Mouse (Mus musculus): Measurements from ENCODE around the gene Rnase10. TPM values are rescaled to one million over a fixed set of nuclear protein-coding genes. Genes with fewer than 3 reads are reported as not detected.
"Not testable (repeated sequence)": the region's sequence is repeated elsewhere in the genome, so short reads cannot be mapped to it uniquely, and the experiment has no call there.

Rnase10 gene
- total RNA-seq, 2 experiments from 2014 or later, result 0.24 TPM; not detected in 1

DNA sequence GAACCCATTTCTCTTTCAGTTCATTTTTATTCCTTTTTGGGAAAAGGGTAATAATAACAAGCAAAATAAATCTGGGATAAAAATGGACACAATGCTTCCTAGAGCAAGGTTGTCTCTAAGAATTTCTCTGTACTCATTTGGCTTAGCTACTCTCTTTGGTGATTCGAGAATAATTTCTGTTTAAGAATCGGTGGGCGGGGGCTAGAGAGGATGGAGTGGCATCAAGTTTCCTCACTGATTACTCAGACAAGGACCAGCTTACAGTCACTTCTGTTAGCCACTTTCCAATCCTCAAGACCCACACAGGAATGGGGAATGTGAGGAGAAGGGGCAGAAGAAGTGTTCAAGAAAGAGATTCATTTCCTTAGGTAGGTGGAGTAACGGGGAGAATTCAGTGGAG, 1.2 kb downstream of the Rnase10 start:
- DNase-seq, result no peak
- intact Hi-C loops (cut with DNase I), result no loop called here

DNA sequence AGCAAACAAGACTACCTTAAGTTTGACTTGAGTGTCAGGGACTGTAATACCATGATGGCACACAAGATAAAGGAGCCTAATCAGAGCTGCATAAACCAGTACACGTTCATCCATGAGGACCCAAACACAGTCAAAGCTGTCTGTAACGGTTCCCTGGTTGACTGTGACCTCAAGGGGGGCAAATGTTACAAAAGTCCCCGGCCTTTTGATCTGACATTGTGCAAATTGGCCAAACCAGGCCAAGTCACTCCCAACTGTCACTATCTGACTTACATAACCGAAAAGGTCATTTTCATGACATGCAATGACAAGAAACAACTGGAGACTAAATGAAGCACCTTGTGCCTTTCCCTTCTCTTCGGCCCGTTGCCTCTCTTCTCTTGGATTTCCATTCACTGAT, 2.0 kb downstream of the Rnase10 start:
- intact Hi-C loops (cut with DNase I), result no loop called here
- DNase-seq, result no peak

- DNase-seq; intact Hi-C loops (cut with DNase I): not testable (repeated sequence)
Observed at GRCm38 (mm10) chr14:51014724-51015123, 7.2 kb downstream of the Rnase10 start.

DNA sequence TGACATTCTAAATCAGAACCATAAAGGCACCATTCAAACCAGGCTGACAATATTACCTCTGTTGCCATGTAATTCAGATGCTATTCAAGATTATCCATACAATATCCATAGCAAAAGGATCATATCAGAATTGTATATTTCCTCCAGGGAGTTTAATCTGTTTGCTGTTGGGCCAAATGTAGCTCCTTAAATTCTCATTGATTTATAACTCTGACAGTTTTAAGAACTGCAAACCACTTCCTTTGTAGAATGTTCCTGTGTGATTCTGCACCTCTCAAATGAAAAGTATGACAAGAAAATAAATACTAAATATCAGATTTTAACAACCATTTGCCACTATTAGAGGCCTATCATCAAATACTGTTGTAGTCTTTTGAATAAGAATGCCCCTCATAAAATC, 8.2 kb downstream of the Rnase10 start:
- no peak for DNase-seq
- intact Hi-C loops (cut with DNase I), result no loop called here

DNA sequence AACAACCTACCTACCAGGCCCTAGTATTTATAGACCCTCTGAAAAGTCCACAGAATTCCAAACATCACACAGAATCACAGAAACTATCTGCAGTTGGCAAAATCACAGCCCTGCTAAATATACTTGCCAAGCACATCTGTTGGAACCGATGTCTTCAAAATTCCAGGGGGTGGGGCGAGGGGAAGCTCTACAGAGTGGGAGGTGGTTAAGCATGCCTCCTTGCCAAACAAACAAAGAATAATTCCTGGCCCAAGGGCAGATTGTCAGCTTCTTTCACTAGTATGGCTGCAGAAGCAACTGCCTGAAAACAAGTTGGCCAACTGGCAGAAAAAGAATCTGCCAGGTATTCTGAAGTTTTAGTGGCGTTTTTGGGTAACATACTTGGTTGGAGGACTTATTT, 9.7 kb downstream of the Rnase10 start:
- DNase-seq, result no peak
- intact Hi-C loops (cut with DNase I), result no loop called here

GRCm38 (mm10) chr14:51023457-51023856, 15.9 kb downstream of the Rnase10 start:
- DNase-seq, result no peak
- intact Hi-C loops (cut with DNase I), result no loop called here

- no peak for DNase-seq
- intact Hi-C loops (cut with DNase I), result loop anchor here (5.0 kb wide), 1 partner anchor 37 kb away; no protein-coding TSS in a partner anchor
Observed at GRCm38 (mm10) chr14:51024820-51025219, 17.3 kb downstream of the Rnase10 start.

GRCm38 (mm10) chr14:51026391-51027133, 19.0 kb downstream of the Rnase10 start:
- peak; percentile 52 for DNase-seq
- intact Hi-C loops (cut with DNase I), result loop anchor here (5.0 kb wide), 1 partner anchor 36 kb away; no protein-coding TSS in a partner anchor

- no peak for DNase-seq
- intact Hi-C loops (cut with DNase I), result loop anchor here (5.0 kb wide), 1 partner anchor 35 kb away; no protein-coding TSS in a partner anchor
Observed at GRCm38 (mm10) chr14:51027387-51028155, 20.0 kb downstream of the Rnase10 start.

DNA sequence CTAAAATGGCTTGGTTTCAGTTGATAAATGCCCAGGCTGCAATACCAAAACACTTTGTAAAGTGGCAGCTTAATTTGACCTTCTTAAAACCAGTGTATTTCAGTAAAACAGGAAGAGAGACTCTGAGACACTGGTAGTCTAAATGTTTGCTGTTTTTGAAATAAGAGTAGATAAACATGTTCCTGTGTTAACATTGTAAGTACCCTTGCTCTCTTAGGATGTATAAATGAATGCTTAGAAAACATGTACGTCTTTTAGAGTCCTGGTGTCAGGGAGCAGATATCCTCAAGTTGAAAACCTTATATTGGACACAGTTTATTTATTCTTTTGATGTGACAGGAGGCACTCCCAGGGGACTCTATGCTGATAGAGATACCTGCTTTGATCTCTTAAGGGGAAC, 27.7 kb downstream of the Rnase10 start:
- intact Hi-C loops (cut with DNase I), result loop anchor here (5.0 kb wide), 1 partner anchor 48 kb away; no protein-coding TSS in a partner anchor
- no peak for DNase-seq

DNA sequence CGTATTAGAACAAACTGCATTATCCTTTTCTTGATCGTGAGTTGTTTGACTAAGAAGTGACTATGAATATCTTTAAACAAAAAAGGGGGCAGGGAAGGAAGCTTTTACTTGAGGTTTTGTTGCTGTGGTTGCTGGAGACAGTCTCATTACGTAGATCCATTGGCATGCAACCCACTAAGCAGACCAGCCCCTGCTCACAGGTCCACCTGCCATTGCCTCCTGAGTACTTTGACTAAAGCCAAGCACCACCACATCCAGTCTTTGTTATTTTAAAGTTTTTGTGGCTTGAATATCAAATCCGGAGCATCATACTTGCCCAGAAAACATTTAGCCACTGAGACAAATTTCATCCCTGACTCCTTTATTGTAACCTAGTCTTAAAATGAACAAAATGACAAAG, 28.7 kb downstream of the Rnase10 start:
- DNase-seq, result no peak
- intact Hi-C loops (cut with DNase I), result loop anchor here (5.0 kb wide), 1 partner anchor 49 kb away; no protein-coding TSS in a partner anchor

- intact Hi-C loops (cut with DNase I), result no loop called here
- DNase-seq, result no peak
Observed at GRCm38 (mm10) chr14:51041769-51042168, 34.2 kb downstream of the Rnase10 start, which contains the start of gene Rnase9. TSS of gene Rnase9 (minus strand) at chr14:51041869.

DNA sequence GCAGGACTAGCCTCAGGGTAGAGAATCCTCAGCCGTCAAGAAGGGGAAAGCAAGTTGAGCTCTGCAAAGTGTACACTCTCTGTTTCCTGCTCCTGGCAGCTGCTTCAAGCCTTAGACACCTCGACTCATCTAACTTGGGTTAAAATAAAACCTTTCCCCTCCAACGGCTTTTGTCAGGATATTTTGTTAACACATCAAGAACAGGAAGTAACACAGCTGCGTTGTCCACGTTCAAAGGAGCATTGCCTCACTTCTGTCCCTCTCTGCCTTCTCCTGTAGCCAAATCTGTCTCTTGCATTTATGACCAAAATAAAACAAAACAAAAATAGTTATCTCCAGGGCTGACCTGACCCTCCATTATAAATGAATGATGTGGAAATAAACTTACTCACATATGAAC, 40.3 kb downstream of the Rnase10 start:
- intact Hi-C loops (cut with DNase I), result no loop called here
- no peak for DNase-seq

GRCm38 (mm10) chr14:51050063-51050462, 42.5 kb downstream of the Rnase10 start, which contains the start of gene Rnase11:
TSS of gene Rnase11 (minus strand) at chr14:51050163.
- intact Hi-C loops (cut with DNase I), result no loop called here
- DNase-seq, result no peak

- intact Hi-C loops (cut with DNase I), result no loop called here
- no peak for DNase-seq
Observed at GRCm38 (mm10) chr14:51051941-51052340, 44.4 kb downstream of the Rnase10 start.

DNA sequence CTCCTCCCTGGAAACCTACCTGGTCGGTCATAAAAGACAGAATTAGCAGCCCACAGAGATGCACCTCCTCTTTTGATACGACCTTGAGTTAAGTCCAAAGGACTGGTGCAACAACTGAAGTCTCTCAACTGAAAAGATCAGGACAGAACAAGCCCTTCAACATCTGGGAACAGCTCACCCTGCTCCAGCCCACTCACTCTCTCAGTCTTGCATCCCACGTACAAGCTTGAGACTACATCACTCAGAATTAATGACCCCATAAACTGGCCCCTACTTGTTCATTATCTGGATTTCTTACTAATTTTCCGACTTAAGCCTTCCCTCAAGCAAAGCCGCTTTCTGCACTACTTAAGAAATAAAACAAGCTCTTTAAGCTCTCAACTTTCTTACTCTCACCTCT, 45.6 kb downstream of the Rnase10 start:
- no peak for DNase-seq
- intact Hi-C loops (cut with DNase I), result no loop called here

DNA sequence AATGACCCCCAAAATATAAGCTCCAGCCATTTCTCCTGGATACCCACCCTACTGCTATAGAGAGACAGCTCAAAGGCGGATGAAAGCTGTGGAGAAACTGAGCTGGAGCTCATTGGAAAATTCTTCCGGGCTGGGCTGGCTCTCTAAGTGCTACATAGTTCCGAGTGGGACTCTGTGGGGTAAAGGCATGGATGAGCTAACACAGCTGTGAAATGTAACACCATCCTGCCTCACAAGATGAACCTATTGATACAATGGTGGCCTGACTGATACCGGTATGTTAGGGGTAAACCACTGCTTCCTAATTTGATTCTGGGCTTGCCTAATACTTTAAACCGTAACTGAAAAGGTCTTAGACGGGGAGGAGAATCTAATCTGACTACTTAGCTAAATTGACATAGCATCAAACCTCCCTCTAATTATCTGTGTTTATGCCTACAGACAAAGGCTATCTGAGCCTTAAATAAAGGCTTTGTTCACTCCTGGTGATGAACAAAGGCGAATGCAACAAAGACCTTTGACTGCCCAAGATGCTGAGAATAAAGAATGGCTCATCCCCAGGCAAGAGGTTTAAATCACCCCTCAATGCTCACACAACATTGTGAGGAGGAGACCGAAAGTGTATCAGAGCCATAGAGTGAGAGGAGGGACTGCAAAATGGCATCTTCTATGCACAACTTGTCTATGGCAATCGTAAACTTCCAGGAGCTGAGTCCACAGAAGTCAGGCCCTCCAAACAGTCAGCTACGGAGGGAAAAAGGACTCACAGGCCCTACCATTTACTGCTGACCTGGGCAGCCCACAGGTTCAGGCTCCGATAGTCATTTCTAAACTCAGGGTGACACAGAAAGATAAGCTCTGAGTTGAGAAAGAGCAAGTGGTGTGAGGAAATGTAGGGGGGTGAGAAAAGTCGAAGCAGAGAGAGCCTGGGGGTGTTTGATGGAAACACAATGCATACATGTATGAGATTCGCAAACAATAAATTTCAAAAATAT, 47.0 kb downstream of the Rnase10 start:
- intact Hi-C loops (cut with DNase I), result no loop called here
- no peak for DNase-seq

GRCm38 (mm10) chr14:51057401-51057831, 49.9 kb downstream of the Rnase10 start, which contains the start of gene Rnase12:
TSS of gene Rnase12 (minus strand) at chr14:51057661.
- intact Hi-C loops (cut with DNase I), result no loop called here
- no peak for DNase-seq
